Comparison of ENCODE assay signal across 8 mouse cellular contexts in genomic region chr15:103313495-103314095, GRCm38 (mm10). TPM values are rescaled to one million over a fixed set of nuclear protein-coding genes. Genes with fewer than 3 reads are reported as not detected.
DNase-seq lines count a peak whose midpoint lies in the region; ATAC-seq and TF ChIP-seq lines count a peak whose summit lies in the region.

No protein-coding gene starts in this region.

- H3K36me3 ChIP-seq in forebrain, embryonic 10.5 days (replicated peaks), result peaks cover 39% of the 10 kb centered on the region
- H3K36me3 ChIP-seq in hindbrain, embryonic 14.5 days (replicated peaks; ENCODE audit: control insufficient read depth, insufficient read depth), result peaks cover 35% of the 10 kb centered on the region
- peaks cover 38% of the 10 kb centered on the region for H3K36me3 ChIP-seq in limb, embryonic 14.5 days (ENCODE audit: control insufficient read depth, insufficient read depth, low read length)
- H3K36me3 ChIP-seq in midbrain, postnatal 0 days (ENCODE audit: insufficient read depth, low read length), result peaks cover 23% of the 10 kb centered on the region

- TF ChIP-seq CTCF in layer of hippocampus, adult 2 months (conservative IDR thresholded peaks at IDR 0.05), result peak; percentile 93
- peak; percentile 93 for TF ChIP-seq CTCF in midbrain, postnatal 0 days (IDR thresholded peaks at IDR 0.05)

- 0 out of 2 replicates have a peak overlapping the region, but pooled peaks have one; percentile 39 for H3K9ac ChIP-seq in hindbrain, embryonic 14.5 days
- H3K9ac ChIP-seq in limb, embryonic 14.5 days (ENCODE audit: low read depth, low read length, severe bottlenecking), result no peak overlapping the region
- H3K9ac ChIP-seq in midbrain, postnatal 0 days (replicated peaks; ENCODE audit: low read length, poor library complexity, severe bottlenecking), result no peak overlapping the region

- WGBS in forebrain, embryonic 10.5 days, result 19% methylated on average over 18 of the region's 18 CpGs
- 10% methylated on average over 18 of the region's 18 CpGs for WGBS in hindbrain, embryonic 14.5 days
- WGBS in limb, embryonic 14.5 days, result 19% methylated on average over 18 of the region's 18 CpGs
- 8% methylated on average over 18 of the region's 18 CpGs for WGBS in midbrain, postnatal 0 days

- H3K4me2 ChIP-seq in hindbrain, embryonic 14.5 days (replicated peaks), result no peak overlapping the region
- peak overlapping the region; percentile 50; the same call in 1 of the 2 replicates for H3K4me2 ChIP-seq in limb, embryonic 14.5 days (replicated peaks; ENCODE audit: low read depth, low read length, severe bottlenecking)
- no peak overlapping the region for H3K4me2 ChIP-seq in midbrain, postnatal 0 days (ENCODE audit: low read depth, low read length, poor library complexity, severe bottlenecking)

- H3K4me1 ChIP-seq in forebrain, embryonic 10.5 days, result peaks cover 48% of the 10 kb centered on the region
- peaks cover 12% of the 10 kb centered on the region for H3K4me1 ChIP-seq in hindbrain, embryonic 14.5 days (replicated peaks; ENCODE audit: control insufficient read depth, insufficient read depth, low read length)
- H3K4me1 ChIP-seq in limb, embryonic 14.5 days (ENCODE audit: control insufficient read depth, insufficient read depth, low read length), result peaks cover 27% of the 10 kb centered on the region
- no peaks in the 10 kb centered on the region for H3K4me1 ChIP-seq in midbrain, postnatal 0 days (ENCODE audit: insufficient read depth, low read length)

- ATAC-seq in hindbrain, embryonic 14.5 days (ENCODE audit: low FRiP score), result 0 out of 2 replicates have a peak, but pooled peaks have one; percentile 3
- no peak for ATAC-seq in limb, embryonic 14.5 days (ENCODE audit: low FRiP score, low read depth)
- ATAC-seq in midbrain, postnatal 0 days (ENCODE audit: low FRiP score), result no peak

- no peak overlapping the region for H3K4me3 ChIP-seq in layer of hippocampus, adult 2 months
- H3K4me3 ChIP-seq in forebrain, embryonic 10.5 days, result peak overlapping the region; percentile 45
- H3K4me3 ChIP-seq in hindbrain, embryonic 14.5 days (replicated peaks; ENCODE audit: low read length), result no peak overlapping the region
- no peak overlapping the region for H3K4me3 ChIP-seq in limb, embryonic 14.5 days (replicated peaks; ENCODE audit: low read length)
- no peak overlapping the region for H3K4me3 ChIP-seq in midbrain, postnatal 0 days (ENCODE audit: low read depth, low read length)

- TF ChIP-seq POLR2A in limb, embryonic 14.5 days (IDR thresholded peaks at IDR 0.05; ENCODE audit: borderline replicate concordance, extremely low read depth, insufficient read depth, insufficient read length), result no peak

- H3K27ac ChIP-seq in layer of hippocampus, adult 2 months, result no peak overlapping the region
- peak overlapping the region; percentile 77 for H3K27ac ChIP-seq in forebrain, embryonic 10.5 days
- peak overlapping the region; percentile 27; the same call in 1 of the 2 replicates for H3K27ac ChIP-seq in hindbrain, embryonic 14.5 days
- no peak overlapping the region for H3K27ac ChIP-seq in limb, embryonic 14.5 days (replicated peaks; ENCODE audit: low read depth, low read length)
- no peak overlapping the region for H3K27ac ChIP-seq in midbrain, postnatal 0 days (ENCODE audit: low read depth, low read length)

- H3K9me3 ChIP-seq in forebrain, embryonic 10.5 days, result no peaks in the 10 kb centered on the region
- H3K9me3 ChIP-seq in hindbrain, embryonic 14.5 days (ENCODE audit: control insufficient read depth, low read length), result no peaks in the 10 kb centered on the region
- no peaks in the 10 kb centered on the region for H3K9me3 ChIP-seq in limb, embryonic 14.5 days (ENCODE audit: control insufficient read depth, low read length)
- no peaks in the 10 kb centered on the region for H3K9me3 ChIP-seq in midbrain, postnatal 0 days (ENCODE audit: low read length)

- peak; percentile 67 to 69 for DNase-seq in layer of hippocampus, adult 2 months (ENCODE audit: low spot score in 2 of 2)
- no peak for DNase-seq in layer of hippocampus, adult 9-10 months (ENCODE audit: low spot score)
- peak; percentile 83 for DNase-seq in brain, adult 2 months (ENCODE audit: low read depth, low spot score)
- no peak for DNase-seq in forebrain, embryonic 10.5 days (ENCODE audit: extremely low spot score, low spot score)
- DNase-seq in hindbrain, embryonic 14.5 days (ENCODE audit: low spot score), result peak; percentile 89
- DNase-seq in limb, embryonic 14.5 days (ENCODE audit: low spot score), result peak; percentile 91
- DNase-seq in midbrain, postnatal 0 days (ENCODE audit: low spot score), result peak; percentile 93
- DNase-seq in ovary, adult 18-20 months (ENCODE audit: low spot score), result no peak

- H3K27me3 ChIP-seq in forebrain, embryonic 10.5 days (ENCODE audit: poor library complexity, severe bottlenecking), result peaks cover 36% of the 10 kb centered on the region
- H3K27me3 ChIP-seq in hindbrain, embryonic 14.5 days (ENCODE audit: control insufficient read depth, insufficient read depth, low read length), result no peaks in the 10 kb centered on the region
- no peaks in the 10 kb centered on the region for H3K27me3 ChIP-seq in limb, embryonic 14.5 days (ENCODE audit: control insufficient read depth, insufficient read depth, low read length)
- H3K27me3 ChIP-seq in midbrain, postnatal 0 days (ENCODE audit: insufficient read depth, low read length), result no peaks in the 10 kb centered on the region

RNA-seq across cellular contexts. Expression of gene Gpr84, which starts 3.2 kb away (rescaled TPM):
- under 1 TPM; 0.61 to 0.81 TPM for total RNA-seq in layer of hippocampus, adult 2 months (2021)
- 0.14 and 0.36 TPM in 2 replicates for polyA plus RNA-seq in forebrain, embryonic 10.5 days (2016; fragmentation: Nextera tagmentation; extraction: Ambion mirVana)
- polyA plus RNA-seq in hindbrain, embryonic 14.5 days (2014; fragmentation: Nextera tagmentation; extraction: Ambion mirVana), result 0.12 and 0.39 TPM in 2 replicates
- polyA plus RNA-seq in limb, embryonic 14.5 days (2012; rRNA removed), result 0.34 and 0.53 TPM in 2 replicates
- polyA plus RNA-seq in limb, embryonic 14.5 days (2014; fragmentation: Nextera tagmentation; extraction: Ambion mirVana), result 0.23 and 0.51 TPM in 2 replicates
- 0.27 TPM in 1 of 2 replicates, not detected in the other for total RNA-seq in midbrain, postnatal 0 days (2014; rRNA removed)
- polyA plus RNA-seq in midbrain, postnatal 0 days (2015; fragmentation: Nextera tagmentation; extraction: Ambion mirVana), result 0.29 and 0.37 TPM in 2 replicates

RNA-seq across cellular contexts. Expression of gene Zfp385a, which starts 26.3 kb away (rescaled TPM):
- 10 to 100 TPM; 40.8 to 42.2 TPM for total RNA-seq in layer of hippocampus, adult 2 months (2021)
- 23.1 and 23.6 TPM in 2 replicates for polyA plus RNA-seq in forebrain, embryonic 10.5 days (2016; fragmentation: Nextera tagmentation; extraction: Ambion mirVana)
- 25.7 and 25.9 TPM in 2 replicates for polyA plus RNA-seq in hindbrain, embryonic 14.5 days (2014; fragmentation: Nextera tagmentation; extraction: Ambion mirVana)
- polyA plus RNA-seq in limb, embryonic 14.5 days (2012; rRNA removed), result 23.4 and 28.8 TPM in 2 replicates
- 16.4 and 19.1 TPM in 2 replicates for polyA plus RNA-seq in limb, embryonic 14.5 days (2014; fragmentation: Nextera tagmentation; extraction: Ambion mirVana)
- total RNA-seq in midbrain, postnatal 0 days (2014; rRNA removed), result 22.0 and 26.5 TPM in 2 replicates
- polyA plus RNA-seq in midbrain, postnatal 0 days (2015; fragmentation: Nextera tagmentation; extraction: Ambion mirVana), result 26.9 and 28.8 TPM in 2 replicates

RNA-seq across cellular contexts. Expression of gene Copz1, which starts 41.1 kb away (rescaled TPM):
- 10 to 100 TPM; 91.0 to 96.2 TPM for total RNA-seq in layer of hippocampus, adult 2 months (2021)
- 279 and 280 TPM in 2 replicates for polyA plus RNA-seq in forebrain, embryonic 10.5 days (2016; fragmentation: Nextera tagmentation; extraction: Ambion mirVana)
- polyA plus RNA-seq in hindbrain, embryonic 14.5 days (2014; fragmentation: Nextera tagmentation; extraction: Ambion mirVana), result 214 and 220 TPM in 2 replicates
- 200 and 228 TPM in 2 replicates for polyA plus RNA-seq in limb, embryonic 14.5 days (2012; rRNA removed)
- 292 and 298 TPM in 2 replicates for polyA plus RNA-seq in limb, embryonic 14.5 days (2014; fragmentation: Nextera tagmentation; extraction: Ambion mirVana)
- 127 and 151 TPM in 2 replicates for total RNA-seq in midbrain, postnatal 0 days (2014; rRNA removed)
- 178 and 184 TPM in 2 replicates for polyA plus RNA-seq in midbrain, postnatal 0 days (2015; fragmentation: Nextera tagmentation; extraction: Ambion mirVana)

RNA-seq across cellular contexts. Expression of gene Itga5, which starts 53.0 kb away (rescaled TPM):
- 1 to 10 TPM; 1.2 to 2.1 TPM for total RNA-seq in layer of hippocampus, adult 2 months (2021)
- polyA plus RNA-seq in forebrain, embryonic 10.5 days (2016; fragmentation: Nextera tagmentation; extraction: Ambion mirVana), result 22.8 and 25.6 TPM in 2 replicates
- polyA plus RNA-seq in hindbrain, embryonic 14.5 days (2014; fragmentation: Nextera tagmentation; extraction: Ambion mirVana), result 7.7 and 8.1 TPM in 2 replicates
- 71.2 and 91.3 TPM in 2 replicates for polyA plus RNA-seq in limb, embryonic 14.5 days (2012; rRNA removed)
- 63.4 and 66.5 TPM in 2 replicates for polyA plus RNA-seq in limb, embryonic 14.5 days (2014; fragmentation: Nextera tagmentation; extraction: Ambion mirVana)
- total RNA-seq in midbrain, postnatal 0 days (2014; rRNA removed), result 4.8 and 6.8 TPM in 2 replicates
- polyA plus RNA-seq in midbrain, postnatal 0 days (2015; fragmentation: Nextera tagmentation; extraction: Ambion mirVana), result 3.8 TPM in 2 replicates

RNA-seq across cellular contexts. Expression of gene Nfe2, which starts 55.4 kb away (rescaled TPM):
- total RNA-seq in layer of hippocampus, adult 2 months (2021), result not detected
- polyA plus RNA-seq in forebrain, embryonic 10.5 days (2016; fragmentation: Nextera tagmentation; extraction: Ambion mirVana), result 5.5 and 8.3 TPM in 2 replicates
- 0.90 and 1.1 TPM in 2 replicates for polyA plus RNA-seq in hindbrain, embryonic 14.5 days (2014; fragmentation: Nextera tagmentation; extraction: Ambion mirVana)
- 1.5 and 3.4 TPM in 2 replicates for polyA plus RNA-seq in limb, embryonic 14.5 days (2012; rRNA removed)
- polyA plus RNA-seq in limb, embryonic 14.5 days (2014; fragmentation: Nextera tagmentation; extraction: Ambion mirVana), result 1.5 and 2.4 TPM in 2 replicates
- total RNA-seq in midbrain, postnatal 0 days (2014; rRNA removed), result 0.99 and 3.2 TPM in 2 replicates
- polyA plus RNA-seq in midbrain, postnatal 0 days (2015; fragmentation: Nextera tagmentation; extraction: Ambion mirVana), result 0.26 and 0.32 TPM in 2 replicates

Comparison
In these comparisons a context has a peak if more than half of its experiments do, and no peak if none do; other contexts are left out.
1. DNase-seq: peak in layer of hippocampus, adult 2 months (2 of 2), brain, adult 2 months (single experiment), hindbrain, embryonic 14.5 days (single experiment), limb, embryonic 14.5 days (single experiment) and midbrain, postnatal 0 days (single experiment); none in layer of hippocampus, adult 9-10 months (single experiment), forebrain, embryonic 10.5 days (single experiment) and ovary, adult 18-20 months (single experiment).
2. H3K27ac ChIP-seq: peak in forebrain, embryonic 10.5 days (single experiment) and hindbrain, embryonic 14.5 days (single experiment); none in layer of hippocampus, adult 2 months (single experiment), limb, embryonic 14.5 days (single experiment) and midbrain, postnatal 0 days (single experiment).